Mouse (Mus musculus): ENCODE results near the gene Usp36.

The Usp36 gene

GRCm38 (mm10) chr11:118248150-118249011 is 41.7 kb downstream of the Usp36 start, which contains the start of gene Cyth1:
Gene Cyth1, minus strand, starts transcription at chr11:118248592.
- no peaks in the 10 kb centered on the region for H3K36me3 ChIP-seq (ENCODE audit: control insufficient read depth, insufficient read depth, low read length, poor library complexity, severe bottlenecking)

GRCm38 (mm10) chr11:118247359-118248095 is 42.5 kb downstream of the Usp36 start:
- peak; percentile 66 for DNase-seq (ENCODE audit: low read depth, low spot score)
- no peaks in the 10 kb centered on the region for H3K36me3 ChIP-seq (ENCODE audit: control insufficient read depth, insufficient read depth, low read length, poor library complexity, severe bottlenecking)
- H3K27me3 ChIP-seq (ENCODE audit: control insufficient read depth, insufficient read depth, low read length, poor library complexity, severe bottlenecking), result no peaks in the 10 kb centered on the region

More at GRCm38 (mm10) chr11:118248150-118249011, 41.7 kb downstream of the Usp36 start, which contains the start of gene Cyth1:
- H3K27me3 ChIP-seq (ENCODE audit: control insufficient read depth, insufficient read depth, low read length, poor library complexity, severe bottlenecking), result no peaks in the 10 kb centered on the region
- DNase-seq (ENCODE audit: low read depth, low spot score), result peak; percentile 99

DNA sequence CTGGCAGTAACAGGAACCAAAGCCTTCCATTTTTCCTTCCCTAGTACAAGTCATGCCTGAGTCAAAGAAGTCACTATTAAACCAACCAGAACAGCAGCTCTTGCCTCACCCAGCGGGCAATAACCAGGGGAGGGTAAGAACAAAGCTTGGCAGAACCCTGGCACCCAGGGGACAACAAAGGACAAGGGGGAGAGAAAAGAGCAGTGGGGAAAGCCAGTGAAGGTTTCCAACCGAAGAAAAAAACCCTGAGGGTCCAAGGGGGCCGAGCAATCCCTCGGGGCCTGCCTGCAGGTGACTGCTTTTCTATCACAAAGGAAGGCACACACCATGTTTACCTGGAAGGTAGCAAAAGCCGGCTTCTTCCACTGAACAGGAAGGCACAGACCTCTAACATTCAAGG is 43.3 kb downstream of the Usp36 start:
- DNase-seq (ENCODE audit: low read depth, low spot score), result no peak

DNA sequence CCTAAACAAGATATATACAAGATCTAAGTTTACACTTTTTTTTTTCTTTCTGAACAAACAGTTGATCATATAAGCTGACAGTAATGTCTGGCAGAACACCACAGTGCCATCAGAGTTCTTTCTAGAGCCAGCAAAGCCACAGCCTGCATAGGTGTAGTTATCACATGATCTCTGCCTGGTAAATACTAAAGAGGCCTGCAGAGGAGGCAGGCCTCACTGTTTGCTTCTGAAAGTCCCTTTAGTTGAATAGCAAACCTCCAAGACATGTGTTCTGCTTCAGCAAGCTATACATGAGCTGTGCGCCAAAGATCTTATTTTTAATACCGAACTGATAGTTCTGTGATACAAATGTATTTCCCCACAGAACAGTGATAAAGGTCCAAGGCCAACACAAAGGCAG is 44.9 kb downstream of the Usp36 start:
- DNase-seq (ENCODE audit: low read depth, low spot score), result peak; percentile 64
- H3K27me3 ChIP-seq (ENCODE audit: control insufficient read depth, insufficient read depth, low read length, poor library complexity, severe bottlenecking), result no peaks in the 10 kb centered on the region
- H3K36me3 ChIP-seq (ENCODE audit: control insufficient read depth, insufficient read depth, low read length, poor library complexity, severe bottlenecking), result no peaks in the 10 kb centered on the region

More for the DNA sequence above, 43.3 kb downstream of the Usp36 start:
- Histone ChIP-seq H3K36me3 (ENCODE audit: control insufficient read depth, insufficient read depth, low read length, poor library complexity, severe bottlenecking) (no peaks in the 10 kb centered on the region), H3K27me3 (ENCODE audit: control insufficient read depth, insufficient read depth, low read length, poor library complexity, severe bottlenecking) (no peaks in the 10 kb centered on the region)

DNA sequence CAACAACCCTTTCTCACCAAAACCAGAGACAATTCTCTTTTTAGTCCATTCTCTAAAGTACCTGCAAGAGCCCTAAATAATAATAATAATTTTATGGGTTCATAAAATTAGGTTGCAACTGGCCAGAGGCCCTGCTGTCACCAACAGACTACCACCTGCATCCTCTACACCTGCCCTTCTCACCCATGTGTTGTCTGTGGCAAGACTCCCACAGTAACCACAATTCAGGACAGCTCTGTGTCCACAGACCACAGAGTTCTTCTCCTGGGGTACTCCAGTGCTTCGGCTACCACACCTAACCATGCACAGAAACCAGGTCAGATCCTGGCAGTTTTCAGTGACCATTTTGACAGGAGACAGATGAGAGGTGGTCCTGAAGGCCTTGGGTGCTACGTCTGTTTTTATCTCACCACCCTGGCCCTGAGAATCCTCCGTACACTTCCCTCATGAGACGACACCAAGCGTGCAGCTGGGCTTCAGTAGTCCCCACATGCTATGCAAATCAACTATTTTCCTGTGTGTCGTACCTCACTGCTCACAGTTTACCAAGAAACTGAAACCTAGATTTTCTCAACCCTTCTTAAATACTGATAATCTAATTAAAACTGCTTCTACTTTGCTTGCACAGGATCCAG is 46.3 kb downstream of the Usp36 start:
- peak; percentile 90 for DNase-seq (ENCODE audit: low read depth, low spot score)
- Histone ChIP-seq H3K27me3 (ENCODE audit: control insufficient read depth, insufficient read depth, low read length, poor library complexity, severe bottlenecking) (no peaks in the 10 kb centered on the region), H3K36me3 (ENCODE audit: control insufficient read depth, insufficient read depth, low read length, poor library complexity, severe bottlenecking) (no peaks in the 10 kb centered on the region)

DNA sequence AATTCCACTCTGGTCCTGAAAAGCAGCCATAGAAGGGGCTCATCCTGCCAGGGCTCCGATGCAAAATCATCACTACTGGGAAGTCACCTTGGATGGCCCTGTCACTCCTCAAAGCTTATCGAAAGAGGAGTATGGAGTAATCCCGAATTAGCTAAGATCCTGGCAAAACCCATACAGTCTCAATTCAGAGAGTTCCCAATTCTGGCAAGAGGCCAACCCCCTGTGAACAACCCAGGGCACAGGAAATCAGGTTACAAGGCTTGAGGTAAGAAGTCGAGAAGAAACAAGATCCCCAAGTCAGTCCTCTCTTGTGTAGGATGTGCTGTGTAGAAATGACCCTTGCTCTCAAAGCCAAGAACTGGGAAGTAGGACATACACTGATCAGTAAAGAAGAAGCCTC is 47.5 kb downstream of the Usp36 start:
- Histone ChIP-seq H3K36me3 (ENCODE audit: control insufficient read depth, insufficient read depth, low read length, poor library complexity, severe bottlenecking) (no peaks in the 10 kb centered on the region), H3K27me3 (ENCODE audit: control insufficient read depth, insufficient read depth, low read length, poor library complexity, severe bottlenecking) (no peaks in the 10 kb centered on the region)
- DNase-seq (ENCODE audit: low read depth, low spot score), result no peak

DNA sequence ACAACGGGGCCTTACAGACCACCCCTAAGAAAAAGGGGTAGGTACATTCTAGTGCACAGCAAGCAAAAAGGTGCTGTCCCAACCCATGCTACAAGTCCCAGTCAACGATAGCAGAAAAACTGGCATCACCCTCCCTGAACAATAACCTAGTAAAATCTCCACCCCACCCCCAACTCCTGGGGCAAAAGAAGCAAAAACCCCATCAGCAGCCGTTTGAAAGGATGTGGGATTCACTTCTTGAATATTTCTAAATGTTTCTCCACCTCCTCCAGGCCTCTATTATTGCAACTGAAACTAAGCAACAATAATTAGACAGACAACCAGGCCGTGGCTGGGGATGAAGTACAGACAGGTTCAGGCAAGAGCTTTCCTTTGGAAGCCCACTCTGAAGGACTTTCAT is 49.7 kb downstream of the Usp36 start:
- Histone ChIP-seq H3K36me3 (ENCODE audit: control insufficient read depth, insufficient read depth, low read length, poor library complexity, severe bottlenecking) (no peaks in the 10 kb centered on the region), H3K27me3 (ENCODE audit: control insufficient read depth, insufficient read depth, low read length, poor library complexity, severe bottlenecking) (no peaks in the 10 kb centered on the region)
- DNase-seq (ENCODE audit: low read depth, low spot score), result no peak

- no peaks in the 10 kb centered on the region for H3K36me3 ChIP-seq (ENCODE audit: control insufficient read depth, insufficient read depth, low read length, poor library complexity, severe bottlenecking)
- H3K27me3 ChIP-seq (ENCODE audit: control insufficient read depth, insufficient read depth, low read length, poor library complexity, severe bottlenecking), result no peaks in the 10 kb centered on the region
- DNase-seq (ENCODE audit: low read depth, low spot score), result no peak
These were observed 50.5 kb downstream of the Usp36 start for GRCm38 (mm10) chr11:118239281-118240198.

GRCm38 (mm10) chr11:118236520-118237190 is 53.4 kb downstream of the Usp36 start:
- Histone ChIP-seq H3K27me3 (ENCODE audit: control insufficient read depth, insufficient read depth, low read length, poor library complexity, severe bottlenecking) (no peaks in the 10 kb centered on the region), H3K36me3 (ENCODE audit: control insufficient read depth, insufficient read depth, low read length, poor library complexity, severe bottlenecking) (no peaks in the 10 kb centered on the region)
- peak; percentile 58 for DNase-seq (ENCODE audit: low read depth, low spot score)

DNA sequence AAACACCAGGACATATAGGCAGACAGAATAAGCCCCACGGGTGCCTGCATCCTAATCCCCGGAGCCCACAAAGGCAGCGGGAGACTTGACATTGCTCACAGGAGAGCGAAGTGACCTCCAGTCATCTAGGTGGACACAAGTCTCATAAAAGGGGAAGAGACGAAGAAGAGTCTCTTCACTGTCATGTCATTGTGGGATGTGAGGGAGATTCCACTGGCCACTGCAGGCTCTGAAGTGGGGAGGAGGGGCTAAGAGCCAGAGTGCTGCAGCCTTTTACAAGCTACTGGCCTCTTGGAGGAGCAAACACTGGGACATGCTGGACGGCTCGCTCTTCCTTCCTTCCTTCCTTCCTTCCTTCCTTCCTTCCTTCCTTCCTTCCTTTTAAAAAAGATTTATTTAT is 55.1 kb downstream of the Usp36 start:
- Histone ChIP-seq H3K27me3 (ENCODE audit: control insufficient read depth, insufficient read depth, low read length, poor library complexity, severe bottlenecking) (no peaks in the 10 kb centered on the region), H3K36me3 (ENCODE audit: control insufficient read depth, insufficient read depth, low read length, poor library complexity, severe bottlenecking) (no peaks in the 10 kb centered on the region)
- DNase-seq (ENCODE audit: low read depth, low spot score), result no peak

GRCm38 (mm10) chr11:118234500-118234899 is 55.5 kb downstream of the Usp36 start:
- H3K27me3 ChIP-seq (ENCODE audit: control insufficient read depth, insufficient read depth, low read length, poor library complexity, severe bottlenecking), result no peaks in the 10 kb centered on the region
- DNase-seq (ENCODE audit: low read depth, low spot score), result no peak

GRCm38 (mm10) chr11:118233924-118234323 is 56.1 kb downstream of the Usp36 start:
- DNase-seq (ENCODE audit: low read depth, low spot score), result no peak
- no peaks in the 10 kb centered on the region for H3K36me3 ChIP-seq (ENCODE audit: control insufficient read depth, insufficient read depth, low read length, poor library complexity, severe bottlenecking)
- H3K27me3 ChIP-seq (ENCODE audit: control insufficient read depth, insufficient read depth, low read length, poor library complexity, severe bottlenecking), result no peaks in the 10 kb centered on the region

More at GRCm38 (mm10) chr11:118234500-118234899, 55.5 kb downstream of the Usp36 start:
- no peaks in the 10 kb centered on the region for H3K36me3 ChIP-seq (ENCODE audit: control insufficient read depth, insufficient read depth, low read length, poor library complexity, severe bottlenecking)

DNA sequence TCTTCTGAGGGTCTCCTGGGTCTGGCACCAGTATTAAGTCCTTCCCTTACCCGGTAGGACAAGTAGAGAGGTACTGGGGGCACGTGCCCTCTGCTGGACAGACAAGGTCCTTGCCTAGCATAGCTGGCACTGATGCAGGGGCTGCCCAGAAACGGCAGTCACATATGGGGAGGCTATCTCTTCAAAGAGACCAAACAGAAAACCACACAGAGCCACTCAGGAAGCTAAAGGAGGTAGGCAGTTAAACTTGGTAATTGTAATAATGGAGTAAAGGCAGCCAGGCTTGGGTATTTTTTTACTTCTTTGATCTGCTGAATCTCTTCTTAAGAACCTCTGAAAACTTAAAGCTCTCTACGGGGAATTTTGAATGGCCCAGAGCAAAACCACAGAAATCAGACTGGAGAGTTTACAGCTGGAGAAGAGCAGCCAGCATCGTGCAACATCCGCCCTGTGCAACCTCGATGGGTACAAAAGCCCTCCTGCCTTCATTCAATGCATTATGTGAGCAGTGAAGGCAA is 57.7 kb downstream of the Usp36 start:
- H3K27me3 ChIP-seq (ENCODE audit: control insufficient read depth, insufficient read depth, low read length, poor library complexity, severe bottlenecking), result no peaks in the 10 kb centered on the region
- DNase-seq (ENCODE audit: low read depth, low spot score), result peak; percentile 78

More for the DNA sequence above, 57.7 kb downstream of the Usp36 start:
- H3K36me3 ChIP-seq (ENCODE audit: control insufficient read depth, insufficient read depth, low read length, poor library complexity, severe bottlenecking), result no peaks in the 10 kb centered on the region
